Mouse (Mus musculus) liver, postnatal 0 days (tissue): ENCODE data around the gene Cluh. TPM values are rescaled to one million over a fixed set of nuclear protein-coding genes. Genes with fewer than 3 reads are reported as not detected.

Experiments
- ATAC-seq: fragments of 200-750 bp; cut with Nextera tagmentation; 2 replicates; pipeline ENCODE4 v1.8.0; 2017; ENCODE audit warnings: mild to moderate bottlenecking, moderate library complexity
- DNase-seq: peaks from one replicate; pipeline ENCODE4 v3.0.0-alpha.2; 2016
- H3K27ac ChIP-seq: fragments of 300-500 bp; sonication (generic); 2 replicates; pipeline ENCODE4 v1.5.1; 2014; ENCODE audit warnings: antibody characterized with exemption, moderate library complexity, mild to moderate bottlenecking, low read depth
- H3K27me3 ChIP-seq: fragments of 300-500 bp; sonication (generic); 2 replicates; pipeline ENCODE4 v1.6.1; 2014; ENCODE audit warnings: low read length, control low read depth, mixed read lengths; ENCODE audit not compliant: insufficient read depth
- H3K36me3 ChIP-seq: fragments of 300-500 bp; sonication (generic); replicated peaks from 2 replicates; pipeline ENCODE4 v1.6.1; 2014; ENCODE audit warnings: mild to moderate bottlenecking, control low read depth, low read length, moderate library complexity, mixed read lengths; ENCODE audit not compliant: insufficient read depth
- H3K4me1 ChIP-seq: fragments of 300-500 bp; sonication (generic); 2 replicates; pipeline ENCODE4 v1.6.1; 2014; ENCODE audit warnings: antibody characterized with exemption, mild to moderate bottlenecking, control low read depth; ENCODE audit not compliant: insufficient read depth
- H3K4me2 ChIP-seq: fragments of 300-500 bp; sonication (generic); 2 replicates; pipeline ENCODE4 v1.6.1; 2014; ENCODE audit warnings: low read depth, mild to moderate bottlenecking, low read length, moderate library complexity, mixed read lengths
- H3K4me3 ChIP-seq: fragments of 300-500 bp; sonication (generic); 2 replicates; pipeline ENCODE4 v1.5.1; 2014; ENCODE audit warnings: low read depth, low read length
- H3K9ac ChIP-seq: fragments of 300-500 bp; sonication (generic); replicated peaks from 2 replicates; pipeline ENCODE4 v1.6.1; 2014; ENCODE audit warnings: mild to moderate bottlenecking, moderate library complexity
- H3K9me3 ChIP-seq: fragments of 300-500 bp; sonication (generic); 2 replicates; pipeline ENCODE4 v1.6.1; 2016; ENCODE audit warnings: mild to moderate bottlenecking, control low read depth, low read length, mixed read lengths
- CTCF ChIP-seq: sonication (generic); IDR thresholded peaks from 2 replicates; pipeline ENCODE4 v1.5.1; 2016; ENCODE audit warnings: antibody characterized with exemption, low read depth
- EP300 ChIP-seq: IDR thresholded peaks from 2 replicates; pipeline ENCODE4 v1.6.1; 2016; ENCODE audit warnings: antibody characterized with exemption, low read depth, mild to moderate bottlenecking
- WGBS: fragments of 180-500 bp; shearing (Covaris S2); extraction: QIAGEN DNeasy Blood & Tissue Kit; methylation state at CpG from one replicate; pipeline ENCODE4 v1.1.7; 2014; ENCODE audit not compliant: insufficient replicate concordance; 5-methylcytosine and 5-hydroxymethylcytosine counted together
- polyA plus RNA-seq: library from polyadenylated mRNA; unstranded; fragments of >200 nt; fragmentation: Nextera tagmentation; extraction: Ambion mirVana; gene quantifications from 2 replicates; pipeline ENCODE4 v1.2.1, GENCODE M21; 2015

Gene Cluh
- polyA plus RNA-seq, 1 experiment from 2014 or later = 35.6 TPM

- no peaks in the 10 kb centered on the region for H3K9me3 ChIP-seq
- no peak for ATAC-seq
- no peaks in the 10 kb centered on the region for H3K27me3 ChIP-seq
- no peak for TF ChIP-seq EP300
- no peak for TF ChIP-seq CTCF
- 0 out of 2 replicates have a peak, but pooled peaks cover 3% of the 10 kb centered on the region for H3K36me3 ChIP-seq
- peaks cover 24% of the 10 kb centered on the region for H3K4me1 ChIP-seq
- no peak for DNase-seq
- no peak overlapping the region for H3K4me3 ChIP-seq
- WGBS = 76% methylated on average over 3 of the region's 3 CpGs
- H3K9ac ChIP-seq = 0 out of 2 replicates have a peak overlapping the region, but pooled peaks have one; percentile 16
- no peak overlapping the region for H3K4me2 ChIP-seq
- no peak overlapping the region for H3K27ac ChIP-seq
Observed at GRCm38 (mm10) chr11:74715971-74716525, 66.8 kb downstream of the Cluh start.

Other genes starting within 250 kb of the Cluh start
- gene Rap1gap2, start 38.6 kb upstream of the Cluh start, polyA plus RNA-seq = 0.75 and 0.84 TPM in 2 replicates
- 2.2 and 2.6 TPM in 2 replicates for gene Ccdc92b, start 29.9 kb upstream of the Cluh start, polyA plus RNA-seq
- 24.1 and 30.1 TPM in 2 replicates for gene Pafah1b1, start 75.2 kb downstream of the Cluh start, polyA plus RNA-seq
- gene Mettl16, start 121.3 kb downstream of the Cluh start, polyA plus RNA-seq = 7.2 and 8.4 TPM in 2 replicates
- 1.3 and 1.4 TPM in 2 replicates for gene Mnt, start 181.4 kb downstream of the Cluh start, polyA plus RNA-seq
- gene Sgsm2, start 247.6 kb downstream of the Cluh start, polyA plus RNA-seq = 0.79 and 0.87 TPM in 2 replicates
- 13.4 and 14.7 TPM in 2 replicates for gene Tsr1, start 248.6 kb downstream of the Cluh start, polyA plus RNA-seq